Comparison of ENCODE assay signal across 22 mouse cellular contexts in the genomic region with DNA sequence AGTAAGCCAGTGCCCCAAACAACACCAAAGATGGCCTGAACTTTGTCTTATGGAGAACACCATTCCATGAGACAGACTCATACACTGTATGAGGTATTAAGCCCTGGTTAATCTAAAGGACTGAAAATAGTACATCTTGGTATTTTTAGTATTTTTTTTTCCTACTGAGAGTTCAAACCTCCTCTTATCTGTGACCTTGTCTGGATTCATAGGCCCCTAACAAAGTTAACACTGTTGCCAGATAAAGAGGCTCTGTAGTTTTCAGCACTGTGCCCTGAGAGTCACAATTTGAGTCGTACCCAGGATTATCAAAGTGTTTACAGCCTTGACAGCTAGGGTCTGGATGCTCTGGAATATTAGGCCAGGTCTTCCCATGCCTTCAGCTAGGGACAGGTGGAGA.
DNase-seq lines count a peak whose midpoint lies in the region; ATAC-seq and TF ChIP-seq lines count a peak whose summit lies in the region.
"Had no signal": no experiment of that assay in that cellular context is flagged by ENCODE, and none has a peak within 500 bp of the region (broad histone marks: within the 10 kb centered on the region; RNA-seq: fewer than 3 reads in every experiment).

No protein-coding gene starts in this region.

- no peak for ATAC-seq in heart, embryonic 12.5 days (ENCODE audit: insufficient number of reproducible peaks, low FRiP score)
- no peak for ATAC-seq in heart, embryonic 16.5 days (replicated peaks; ENCODE audit: extremely low read depth, insufficient read depth, low FRiP score)
- ATAC-seq: activated CD4-positive, CD25-positive, alpha-beta regulatory T cell, adult 4 months; CD4-positive, CD25-positive, alpha-beta regulatory T cell, adult 4 months; forebrain, embryonic 15.5 days; Patski had no signal

- H3K27me3 ChIP-seq in heart, embryonic 12.5 days (replicated peaks): no peaks in the 10 kb centered on the region
- no peaks in the 10 kb centered on the region for H3K27me3 ChIP-seq in heart, embryonic 16.5 days (ENCODE audit: control insufficient read depth, insufficient read depth, low read length)
- H3K27me3 ChIP-seq in MEL (ENCODE audit: control insufficient read depth in 1 of 2, insufficient read depth in 2 of 2, low read length in 2 of 2): no peaks in the 10 kb centered on the region
- H3K27me3 ChIP-seq: embryonic facial prominence, embryonic 12.5 days; forebrain, embryonic 15.5 days; hindbrain, embryonic 15.5 days; Patski had no signal

- H3K4me3 ChIP-seq in gastrocnemius, adult 2 months: no peak overlapping the region
- H3K4me3 ChIP-seq in heart, embryonic 12.5 days: no peak overlapping the region
- no peak overlapping the region for H3K4me3 ChIP-seq in heart, embryonic 16.5 days (ENCODE audit: low read length)
- H3K4me3 ChIP-seq in MEL (ENCODE audit: control insufficient read depth in 1 of 2, insufficient read depth in 1 of 2, low read depth in 2 of 2, low read length in 2 of 2): no peak overlapping the region
- H3K4me3 ChIP-seq: embryonic facial prominence, embryonic 12.5 days; forebrain, embryonic 15.5 days; hindbrain, embryonic 15.5 days had no signal

- 5% methylated on average over 1 of the region's 1 CpGs for WGBS in heart, embryonic 12.5 days
- 14% methylated on average over 1 of the region's 1 CpGs for WGBS in heart, embryonic 16.5 days

- H3K79me2 ChIP-seq in MEL (ENCODE audit: control insufficient read depth, insufficient read depth, low read length, poor library complexity): no peaks in the 10 kb centered on the region; the same call in 1 of the 2 replicates

- TF ChIP-seq CTCF in gastrocnemius, adult 2 months (IDR thresholded peaks at IDR 0.05): no peak
- no peak for TF ChIP-seq CTCF in MEL (IDR thresholded peaks at IDR 0.05 in 2 of 3, conservative IDR thresholded peaks at IDR 0.05 in 1 of 3; ENCODE audit: control insufficient read depth in 1 of 3, insufficient read depth in 1 of 3, low read depth in 2 of 3, low read length in 3 of 3, poor library complexity in 1 of 3, severe bottlenecking in 1 of 3)

- no peak for TF ChIP-seq POLR2A in MEL (IDR thresholded peaks at IDR 0.05; ENCODE audit: control insufficient read depth in 1 of 2, insufficient read depth in 1 of 2, low read depth in 1 of 2, low read length in 2 of 2, poor library complexity in 1 of 2)

- TF ChIP-seq RAD21 in MEL (IDR thresholded peaks at IDR 0.05; ENCODE audit: low read depth, low read length): no peak

- intact Hi-C loops in gastrocnemius, adult 2 months (cut with DNase I): no loop called here
- intact Hi-C loops in gastrocnemius, postnatal 14 days (cut with DNase I; ENCODE audit: low total_unique reads): no loop called here
- intact Hi-C loops in heart, postnatal 25 days (cut with DNase I): no loop called here
- intact Hi-C loops in heart, postnatal 14 days (cut with DNase I): no loop called here

- H3K27ac ChIP-seq in gastrocnemius, adult 2 months: peak overlapping the region; percentile 56
- peak overlapping the region; percentile 79 for H3K27ac ChIP-seq in heart, embryonic 12.5 days (ENCODE audit: poor library complexity, severe bottlenecking)
- peak overlapping the region; percentile 57 for H3K27ac ChIP-seq in heart, embryonic 16.5 days (ENCODE audit: low read length)
- no peak overlapping the region for H3K27ac ChIP-seq in MEL (ENCODE audit: control insufficient read depth, low read depth, low read length)
- H3K27ac ChIP-seq: embryonic facial prominence, embryonic 12.5 days; hindbrain, embryonic 15.5 days had no signal

- peak in 1 of 2 experiments; percentile 7; a peak in 1 of 4 replicates for TF ChIP-seq EP300 in MEL (IDR thresholded peaks at IDR 0.05; ENCODE audit: low read depth in 1 of 2, low read length in 2 of 2)

- no peaks in the 10 kb centered on the region for H3K9me3 ChIP-seq in heart, embryonic 12.5 days (replicated peaks)
- H3K9me3 ChIP-seq in heart, embryonic 16.5 days (replicated peaks; ENCODE audit: control insufficient read depth, low read length): no peaks in the 10 kb centered on the region
- no peaks in the 10 kb centered on the region for H3K9me3 ChIP-seq in MEL (replicated peaks; ENCODE audit: insufficient read depth, low read length)
- H3K9me3 ChIP-seq: embryonic facial prominence, embryonic 12.5 days; forebrain, embryonic 15.5 days; G1E; hindbrain, embryonic 15.5 days had no signal

- H3K36me3 ChIP-seq in heart, embryonic 12.5 days: no peaks in the 10 kb centered on the region
- H3K36me3 ChIP-seq in heart, embryonic 16.5 days (ENCODE audit: control insufficient read depth, insufficient read depth): no peaks in the 10 kb centered on the region
- H3K36me3 ChIP-seq in MEL (ENCODE audit: control insufficient read depth in 1 of 2, insufficient read depth in 2 of 2, low read length in 2 of 2): peaks cover 0 to 54% of the 10 kb centered on the region in 2 experiments; a peak in 2 of 4 replicates
- H3K36me3 ChIP-seq: embryonic facial prominence, embryonic 12.5 days; forebrain, embryonic 15.5 days; G1E; hindbrain, embryonic 15.5 days had no signal

- peaks cover 42% of the 10 kb centered on the region for H3K4me1 ChIP-seq in heart, embryonic 12.5 days (replicated peaks)
- peaks cover 26% of the 10 kb centered on the region for H3K4me1 ChIP-seq in heart, embryonic 16.5 days (ENCODE audit: control insufficient read depth, insufficient read depth, low read length)
- H3K4me1 ChIP-seq in MEL (ENCODE audit: control insufficient read depth in 1 of 2, insufficient read depth in 2 of 2, low read length in 2 of 2): peaks cover 32 to 63% of the 10 kb centered on the region in 2 experiments

- H3K4me2 ChIP-seq in heart, embryonic 12.5 days: no peak overlapping the region
- no peak overlapping the region for H3K4me2 ChIP-seq in heart, embryonic 16.5 days (ENCODE audit: low read depth, low read length)
- H3K4me2 ChIP-seq: embryonic facial prominence, embryonic 12.5 days; forebrain, embryonic 15.5 days; hindbrain, embryonic 15.5 days had no signal

- H3K9ac ChIP-seq in heart, embryonic 12.5 days: no peak overlapping the region
- H3K9ac ChIP-seq in heart, embryonic 16.5 days (ENCODE audit: low read length): no peak overlapping the region
- no peak overlapping the region for H3K9ac ChIP-seq in MEL (ENCODE audit: control insufficient read depth, low read depth, low read length, poor library complexity, severe bottlenecking)
- H3K9ac ChIP-seq: embryonic facial prominence, embryonic 12.5 days; forebrain, embryonic 15.5 days; hindbrain, embryonic 15.5 days had no signal

- DNase-seq in gastrocnemius, adult 2 months: no peak
- no peak for DNase-seq in gastrocnemius, postnatal 14 days
- DNase-seq in heart, postnatal 25 days (ENCODE audit: low spot score): no peak
- no peak for DNase-seq in heart, postnatal 14 days
- DNase-seq in MEL (ENCODE audit: low read depth, low spot score): peak; percentile 34
- DNase-seq: adrenal gland, postnatal 14 days; B cell, adult 2 months; cerebellum, adult 11-12 months; cerebellum, adult 9-10 months; cerebellum, postnatal 25 days; gastrocnemius, postnatal 10 days; kidney, adult 11 months; kidney, adult 9 months had no signal

TF ChIP-seq in MEL, 35 proteins besides CTCF, POLR2A, EP300 and RAD21:
- TF ChIP-seq MEF2A (IDR thresholded peaks at IDR 0.05; ENCODE audit: extremely low read depth, insufficient replicate concordance, low read depth, low read length, poor library complexity, severe bottlenecking) (peak; percentile 89; the same call in 1 of the 2 replicates), ZNF384 (IDR thresholded peaks at IDR 0.05; ENCODE audit: low read depth, low read length) (peak; percentile 75), GATA1 (IDR thresholded peaks at IDR 0.05; ENCODE audit: low read depth, low read length) (peak; percentile 57), CHD2 (IDR thresholded peaks at IDR 0.05; ENCODE audit: low read length) (no peak), ETS1 (IDR thresholded peaks at IDR 0.05; ENCODE audit: low read depth, low read length) (peak; percentile 46; the same call in 1 of the 2 replicates), ELF1 (IDR thresholded peaks at IDR 0.05; ENCODE audit: low read depth, low read length) (no peak), RCOR1 (IDR thresholded peaks at IDR 0.05; ENCODE audit: low read depth, low read length) (peak; percentile 57), HCFC1 (IDR thresholded peaks at IDR 0.05; ENCODE audit: low read depth, low read length) (no peak)
